ENCODE assay signal across 8 mouse cellular contexts in genomic region chr14:121405546-121405945, GRCm38 (mm10). TPM values are rescaled to one million over a fixed set of nuclear protein-coding genes. Genes with fewer than 3 reads are reported as not detected.
A peak's percentile ranks its signal among the peaks of the same experiment; 100 is the strongest.
DNase-seq lines count a peak whose midpoint lies in the region; ATAC-seq and TF ChIP-seq lines count a peak whose summit lies in the region.

No protein-coding gene starts in this region.

- no peak overlapping the region for H3K9ac ChIP-seq in heart, postnatal 0 days (replicated peaks; ENCODE audit: low read depth, low read length)
- no peak overlapping the region for H3K9ac ChIP-seq in embryonic facial prominence, embryonic 11.5 days (replicated peaks; ENCODE audit: low read length)
- H3K9ac ChIP-seq in hindbrain, postnatal 0 days (replicated peaks; ENCODE audit: low read length): no peak overlapping the region
- no peak overlapping the region for H3K9ac ChIP-seq in midbrain, embryonic 15.5 days

- no peak for TF ChIP-seq EP300 in heart, postnatal 0 days (IDR thresholded peaks at IDR 0.05; ENCODE audit: low read depth)

- H3K27ac ChIP-seq in heart, postnatal 0 days (ENCODE audit: low read depth): no peak overlapping the region
- no peak overlapping the region for H3K27ac ChIP-seq in embryonic facial prominence, embryonic 11.5 days (replicated peaks; ENCODE audit: low read depth, low read length)
- no peak overlapping the region for H3K27ac ChIP-seq in hindbrain, postnatal 0 days
- no peak overlapping the region for H3K27ac ChIP-seq in midbrain, embryonic 15.5 days

- 0 out of 2 replicates have a peak, but pooled peaks cover 3% of the 10 kb centered on the region for H3K9me3 ChIP-seq in heart, postnatal 0 days (replicated peaks; ENCODE audit: control insufficient read depth, low read length)
- no peaks in the 10 kb centered on the region for H3K9me3 ChIP-seq in embryonic facial prominence, embryonic 11.5 days (replicated peaks; ENCODE audit: control insufficient read depth, low read length)
- no peaks in the 10 kb centered on the region for H3K9me3 ChIP-seq in hindbrain, postnatal 0 days (ENCODE audit: low read length)
- no peaks in the 10 kb centered on the region for H3K9me3 ChIP-seq in midbrain, embryonic 15.5 days

- H3K4me1 ChIP-seq in heart, postnatal 0 days (ENCODE audit: control insufficient read depth, insufficient read depth): no peaks in the 10 kb centered on the region
- no peaks in the 10 kb centered on the region for H3K4me1 ChIP-seq in embryonic facial prominence, embryonic 11.5 days (ENCODE audit: control insufficient read depth, insufficient read depth, low read length)
- H3K4me1 ChIP-seq in hindbrain, postnatal 0 days (ENCODE audit: insufficient read depth, low read length): no peaks in the 10 kb centered on the region
- no peaks in the 10 kb centered on the region for H3K4me1 ChIP-seq in midbrain, embryonic 15.5 days

- TF ChIP-seq CTCF in heart, postnatal 0 days (IDR thresholded peaks at IDR 0.05; ENCODE audit: low read depth): no peak
- TF ChIP-seq CTCF in hindbrain, postnatal 0 days (IDR thresholded peaks at IDR 0.05; ENCODE audit: low read depth): no peak

- no peaks in the 10 kb centered on the region for H3K27me3 ChIP-seq in heart, postnatal 0 days (ENCODE audit: control insufficient read depth, insufficient read depth, low read length)
- no peaks in the 10 kb centered on the region for H3K27me3 ChIP-seq in embryonic facial prominence, embryonic 11.5 days (ENCODE audit: control insufficient read depth, insufficient read depth, low read length)
- H3K27me3 ChIP-seq in hindbrain, postnatal 0 days (ENCODE audit: insufficient read depth, low read length): no peaks in the 10 kb centered on the region
- H3K27me3 ChIP-seq in midbrain, embryonic 15.5 days (replicated peaks): no peaks in the 10 kb centered on the region

- DNase-seq in heart, postnatal 0 days (ENCODE audit: low spot score): no peak
- DNase-seq in heart, postnatal 4 days: no peak
- DNase-seq in embryonic facial prominence, embryonic 11.5 days (ENCODE audit: low spot score): no peak
- no peak for DNase-seq in hindbrain, postnatal 0 days (ENCODE audit: low spot score)
- DNase-seq in urinary bladder, postnatal 10 days (ENCODE audit: low spot score): no peak
- no peak for DNase-seq in cerebellum, adult 11-12 months
- DNase-seq in thymus, postnatal 25 days: no peak

- 60% methylated on average over 15 of the region's 15 CpGs for WGBS in heart, postnatal 0 days
- WGBS in embryonic facial prominence, embryonic 11.5 days: 55% methylated on average over 15 of the region's 15 CpGs
- WGBS in hindbrain, postnatal 0 days: 56% methylated on average over 15 of the region's 15 CpGs
- 58% methylated on average over 15 of the region's 15 CpGs for WGBS in midbrain, embryonic 15.5 days

- H3K4me3 ChIP-seq in heart, postnatal 0 days (ENCODE audit: low read depth, low read length): no peak overlapping the region
- no peak overlapping the region for H3K4me3 ChIP-seq in embryonic facial prominence, embryonic 11.5 days (ENCODE audit: low read depth, low read length)
- peak overlapping the region; percentile 14; the same call in 1 of the 2 replicates for H3K4me3 ChIP-seq in hindbrain, postnatal 0 days (ENCODE audit: low read length)
- peak overlapping the region; percentile 21 for H3K4me3 ChIP-seq in midbrain, embryonic 15.5 days

- ATAC-seq in heart, postnatal 0 days (ENCODE audit: insufficient read depth, low read depth): no peak
- ATAC-seq in embryonic facial prominence, embryonic 11.5 days (replicated peaks; ENCODE audit: insufficient number of reproducible peaks, low FRiP score, low TSS enrichment, low read depth): no peak
- peak; percentile 32; the same call in 1 of the 2 replicates for ATAC-seq in hindbrain, postnatal 0 days
- ATAC-seq in midbrain, embryonic 15.5 days (replicated peaks): peak; percentile 37; the same call in 1 of the 2 replicates

- peak overlapping the region; percentile 44 for H3K4me2 ChIP-seq in heart, postnatal 0 days (ENCODE audit: low read depth, low read length)
- peak overlapping the region; percentile 8 for H3K4me2 ChIP-seq in embryonic facial prominence, embryonic 11.5 days (ENCODE audit: low read depth, low read length)
- peak overlapping the region; percentile 50 for H3K4me2 ChIP-seq in hindbrain, postnatal 0 days (ENCODE audit: low read depth, low read length)
- H3K4me2 ChIP-seq in midbrain, embryonic 15.5 days: peak overlapping the region; percentile 43

- no peaks in the 10 kb centered on the region for H3K36me3 ChIP-seq in heart, postnatal 0 days (replicated peaks; ENCODE audit: control insufficient read depth, insufficient read depth, low read length)
- H3K36me3 ChIP-seq in embryonic facial prominence, embryonic 11.5 days (replicated peaks; ENCODE audit: control insufficient read depth, insufficient read depth, low read depth, low read length): no peaks in the 10 kb centered on the region
- no peaks in the 10 kb centered on the region for H3K36me3 ChIP-seq in hindbrain, postnatal 0 days (ENCODE audit: insufficient read depth, low read length)
- no peaks in the 10 kb centered on the region for H3K36me3 ChIP-seq in midbrain, embryonic 15.5 days (replicated peaks)

RNA-seq across cellular contexts. Expression of gene Stk24, which starts 25.7 kb away (rescaled TPM):
- 62.9 and 68.3 TPM in 2 replicates for total RNA-seq in heart, postnatal 0 days (2014; rRNA removed; ENCODE audit: low replicate concordance)
- polyA plus RNA-seq in heart, postnatal 0 days (2015; fragmentation: Nextera tagmentation; extraction: Ambion mirVana): 22.6 and 26.7 TPM in 2 replicates
- total RNA-seq in heart, postnatal 4 days (2021): 10 to 100 TPM; 84.8 to 93.5 TPM
- 47.9 and 48.7 TPM in 2 replicates for polyA plus RNA-seq in embryonic facial prominence, embryonic 11.5 days (2014; fragmentation: Nextera tagmentation; extraction: Ambion mirVana)
- total RNA-seq in hindbrain, postnatal 0 days (2014; rRNA removed): 18.7 and 27.5 TPM in 2 replicates
- polyA plus RNA-seq in hindbrain, postnatal 0 days (2015; fragmentation: Nextera tagmentation; extraction: Ambion mirVana): 14.2 and 15.0 TPM in 2 replicates
- 18.5 and 18.6 TPM in 2 replicates for polyA plus RNA-seq in midbrain, embryonic 15.5 days (2015; fragmentation: Nextera tagmentation; extraction: Ambion mirVana)

Comparison
In these comparisons a context has a peak if more than half of its experiments do, and no peak if none do; other contexts are left out.
1. ATAC-seq: peak in hindbrain, postnatal 0 days (single experiment) and midbrain, embryonic 15.5 days (single experiment); none in heart, postnatal 0 days (single experiment) and embryonic facial prominence, embryonic 11.5 days (single experiment).
2. H3K4me3 ChIP-seq: peak in hindbrain, postnatal 0 days (single experiment) and midbrain, embryonic 15.5 days (single experiment); none in heart, postnatal 0 days (single experiment) and embryonic facial prominence, embryonic 11.5 days (single experiment).
3. Peak in every context shown above with its lines, with median percentiles within 50 percentile points of each other: H3K4me2 ChIP-seq.